Mouse (Mus musculus) naive thymus-derived CD4-positive, alpha-beta T cell, adult 2 months (primary cell): ENCODE results near the gene Kcnk3.

Experiments
- DNase-seq: peaks from one replicate; pipeline ENCODE4 v3.0.0-alpha.2; 2011; ENCODE audit warnings: low read depth

Gene Kcnk3

DNA sequence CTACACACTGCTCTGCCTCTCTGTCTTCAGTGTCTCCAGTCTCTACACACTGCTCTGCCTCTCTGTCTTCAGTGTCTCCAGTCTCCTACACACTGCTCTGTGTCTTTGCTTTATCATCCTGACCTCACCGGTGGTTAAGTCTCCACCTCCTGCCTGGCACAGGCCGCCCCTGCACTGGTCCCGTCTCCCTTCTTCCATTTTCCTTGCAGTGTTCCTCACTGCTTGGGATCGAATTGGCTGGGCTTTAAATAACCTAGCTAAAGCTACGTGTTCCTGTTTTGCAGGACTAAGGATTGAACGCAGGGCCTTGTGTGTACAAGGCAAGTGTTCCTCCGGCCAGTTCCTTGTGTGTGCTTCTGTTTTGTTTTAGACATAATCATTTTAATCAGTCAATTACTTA is 82.1 kb downstream of the Kcnk3 start:
- DNase-seq = no peak

GRCm38 (mm10) chr5:30674001-30674400 is 86.0 kb downstream of the Kcnk3 start:
- no peak for DNase-seq
